Mouse (Mus musculus): Measurements from ENCODE around the gene Itgb1bp1. TPM values are rescaled to one million over a fixed set of nuclear protein-coding genes. Genes with fewer than 3 reads are reported as not detected.

The Itgb1bp1 gene
- 56.2 TPM for polyA plus RNA-seq (2015; fragmentation: Illumina TruSeq; extraction: RNeasy Lipid Tissue Mini Kit (QIAGEN cat#74804); ENCODE audit: insufficient read depth, low replicate concordance)

GRCm38 (mm10) chr12:21286243-21286622 is at the start of gene Itgb1bp1:
Gene Itgb1bp1 (minus strand): TSS chr12:21286284.

GRCm38 (mm10) chr12:21315923-21316868 is 30.1 kb upstream of the Itgb1bp1 start, which contains the start of gene Iah1:
Gene Iah1 (plus strand): TSS chr12:21316389.

GRCm38 (mm10) chr12:21284761-21285441 is 1.2 kb downstream of the Itgb1bp1 start, which contains the start of gene Cpsf3:
Gene Cpsf3 (plus strand): TSS chr12:21285391.

Other genes with a start within 250 kb of the Itgb1bp1 start
- 121 TPM for gene Cpsf3, start 893 bp downstream of the Itgb1bp1 start, polyA plus RNA-seq (2015; fragmentation: Illumina TruSeq; extraction: RNeasy Lipid Tissue Mini Kit (QIAGEN cat#74804); ENCODE audit: insufficient read depth, low replicate concordance)
- 36.7 TPM for gene Iah1, start 30.1 kb upstream of the Itgb1bp1 start, polyA plus RNA-seq (2015; fragmentation: Illumina TruSeq; extraction: RNeasy Lipid Tissue Mini Kit (QIAGEN cat#74804); ENCODE audit: insufficient read depth, low replicate concordance)
- gene Adam17, start 87.3 kb upstream of the Itgb1bp1 start, polyA plus RNA-seq (2015; fragmentation: Illumina TruSeq; extraction: RNeasy Lipid Tissue Mini Kit (QIAGEN cat#74804); ENCODE audit: insufficient read depth, low replicate concordance): 84.0 TPM
- gene Ywhaq, start 131.4 kb upstream of the Itgb1bp1 start, polyA plus RNA-seq (2015; fragmentation: Illumina TruSeq; extraction: RNeasy Lipid Tissue Mini Kit (QIAGEN cat#74804); ENCODE audit: insufficient read depth, low replicate concordance): 225 TPM

All from spleen, adult 10 weeks (tissue).